9 mouse cellular contexts compared by ENCODE assay signal in the genomic region with DNA sequence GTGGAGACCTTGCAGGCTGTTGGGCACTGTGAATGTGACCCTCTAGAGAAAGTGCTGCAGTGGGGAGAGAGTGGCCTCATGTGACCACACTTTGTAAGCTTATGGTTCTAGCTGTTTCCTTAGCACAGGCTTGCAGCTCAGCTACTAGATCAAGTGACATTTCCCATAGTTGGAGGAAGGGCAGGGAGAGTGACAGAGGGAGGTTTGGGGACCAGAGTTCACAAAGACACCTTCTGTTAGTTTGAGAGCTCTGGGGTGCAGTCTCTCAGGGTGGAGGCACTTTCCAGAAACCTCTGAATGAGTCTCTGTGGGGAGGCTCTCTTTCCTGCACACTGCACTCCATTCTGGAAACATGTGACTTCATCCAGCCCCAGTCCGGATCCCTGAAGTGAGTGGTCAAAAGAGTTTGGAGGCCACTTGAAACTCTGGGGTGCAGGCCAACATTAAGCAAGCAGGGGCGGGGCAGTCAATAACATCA.
A peak's percentile ranks its signal among the peaks of the same experiment; 100 is the strongest.
DNase-seq lines count a peak whose midpoint lies in the region; ATAC-seq and TF ChIP-seq lines count a peak whose summit lies in the region.
"Had no signal": no experiment of that assay in that cellular context is flagged by ENCODE, and none has a peak within 500 bp of the region (broad histone marks: within the 10 kb centered on the region; RNA-seq: fewer than 3 reads in every experiment).

No protein-coding gene starts in this region.

- DNase-seq in kidney, adult 2 months = peak; percentile 19
- no peak for DNase-seq in kidney, adult 18-20 months
- DNase-seq in adrenal gland, postnatal 25 days = peak; percentile 12
- peak; percentile 44 for DNase-seq in gastrocnemius, postnatal 25 days
- DNase-seq in lung, embryonic 14.5 days = peak; percentile 19
- no peak for DNase-seq in neural tube, embryonic 10.5 days (ENCODE audit: extremely low spot score, low spot score)
- no peak for DNase-seq in left cerebral cortex, postnatal 10 days (ENCODE audit: extremely low spot score in 1 of 2, low spot score in 2 of 2)

- no peak overlapping the region for H3K4me3 ChIP-seq in kidney, adult 2 months (ENCODE audit: insufficient read depth, low read depth, low read length)
- H3K4me3 ChIP-seq in lung, embryonic 14.5 days (ENCODE audit: low read depth, low read length) = no peak overlapping the region

- H3K4me2 ChIP-seq in lung, embryonic 14.5 days = no peak overlapping the region

- no peak for TF ChIP-seq POLR2A in kidney, adult 2 months (IDR thresholded peaks at IDR 0.05; ENCODE audit: low read depth, low read length)

- WGBS in kidney, adult 2 months = 74% methylated on average over 2 of the region's 2 CpGs
- 53% methylated on average over 2 of the region's 2 CpGs for WGBS in lung, embryonic 14.5 days

- H3K27me3 ChIP-seq in kidney, adult 2 months (replicated peaks; ENCODE audit: control insufficient read depth, insufficient read depth, low read length) = no peaks in the 10 kb centered on the region
- H3K27me3 ChIP-seq in lung, embryonic 14.5 days (ENCODE audit: insufficient read depth, low read length) = no peaks in the 10 kb centered on the region

- intact Hi-C loops in left cerebral cortex, postnatal 10 days (cut with DNase I) = no loop called here

- H3K9me3 ChIP-seq in lung, embryonic 14.5 days (ENCODE audit: low read depth, low read length) = no peaks in the 10 kb centered on the region

- H3K4me1 ChIP-seq in kidney, adult 2 months (ENCODE audit: control insufficient read depth, insufficient read depth, low read length) = no peaks in the 10 kb centered on the region
- H3K4me1 ChIP-seq in lung, embryonic 14.5 days (ENCODE audit: insufficient read depth) = no peaks in the 10 kb centered on the region

- H3K9ac ChIP-seq in lung, embryonic 14.5 days = no peak overlapping the region

- no peak for ATAC-seq in lung, embryonic 14.5 days (ENCODE audit: insufficient read depth)
- no peak for ATAC-seq in activated CD4-positive, CD25-positive, alpha-beta regulatory T cell, adult 4 months

- H3K27ac ChIP-seq in kidney, adult 2 months (ENCODE audit: insufficient read depth, low read depth, low read length) = no peak overlapping the region
- no peak overlapping the region for H3K27ac ChIP-seq in lung, embryonic 14.5 days (ENCODE audit: low read depth)
- H3K27ac ChIP-seq: macrophage had no signal

- no peak for TF ChIP-seq CTCF in kidney, adult 2 months (conservative IDR thresholded peaks at IDR 0.05; ENCODE audit: insufficient read depth, insufficient read length, low read depth, low read length)
- no peak; the same call in 1 of the 2 replicates for TF ChIP-seq CTCF in lung, embryonic 14.5 days (IDR thresholded peaks at IDR 0.05; ENCODE audit: low read depth)

- no peaks in the 10 kb centered on the region for H3K36me3 ChIP-seq in kidney, adult 2 months (ENCODE audit: control insufficient read depth, insufficient read depth, low read length)
- H3K36me3 ChIP-seq in lung, embryonic 14.5 days (ENCODE audit: insufficient read depth) = 0 out of 2 replicates have a peak, but pooled peaks cover 21% of the 10 kb centered on the region

Comparison
In these comparisons a context has a peak if more than half of its experiments do, and no peak if none do; other contexts are left out.
1. DNase-seq: peak in kidney, adult 2 months (single experiment), adrenal gland, postnatal 25 days (single experiment), gastrocnemius, postnatal 25 days (single experiment) and lung, embryonic 14.5 days (single experiment); none in kidney, adult 18-20 months (single experiment), neural tube, embryonic 10.5 days (single experiment) and left cerebral cortex, postnatal 10 days (0 of 2).